Mouse (Mus musculus) ES-E14 (cell line): ENCODE results near the gene Espl1.

ENCODE experiments used
- MAFK ChIP-seq: IDR thresholded peaks from 2 replicates; pipeline ENCODE4 v1.6.1; 2014; ENCODE audit warnings: mild to moderate bottlenecking, low read depth, low read length, inconsistent platforms; ENCODE audit not compliant: insufficient read depth
- ZC3H11A ChIP-seq: IDR thresholded peaks from 2 replicates; pipeline ENCODE4 v1.6.1; 2012; ENCODE audit warnings: low read depth, mild to moderate bottlenecking, inconsistent platforms, low read length, borderline replicate concordance

DNA sequence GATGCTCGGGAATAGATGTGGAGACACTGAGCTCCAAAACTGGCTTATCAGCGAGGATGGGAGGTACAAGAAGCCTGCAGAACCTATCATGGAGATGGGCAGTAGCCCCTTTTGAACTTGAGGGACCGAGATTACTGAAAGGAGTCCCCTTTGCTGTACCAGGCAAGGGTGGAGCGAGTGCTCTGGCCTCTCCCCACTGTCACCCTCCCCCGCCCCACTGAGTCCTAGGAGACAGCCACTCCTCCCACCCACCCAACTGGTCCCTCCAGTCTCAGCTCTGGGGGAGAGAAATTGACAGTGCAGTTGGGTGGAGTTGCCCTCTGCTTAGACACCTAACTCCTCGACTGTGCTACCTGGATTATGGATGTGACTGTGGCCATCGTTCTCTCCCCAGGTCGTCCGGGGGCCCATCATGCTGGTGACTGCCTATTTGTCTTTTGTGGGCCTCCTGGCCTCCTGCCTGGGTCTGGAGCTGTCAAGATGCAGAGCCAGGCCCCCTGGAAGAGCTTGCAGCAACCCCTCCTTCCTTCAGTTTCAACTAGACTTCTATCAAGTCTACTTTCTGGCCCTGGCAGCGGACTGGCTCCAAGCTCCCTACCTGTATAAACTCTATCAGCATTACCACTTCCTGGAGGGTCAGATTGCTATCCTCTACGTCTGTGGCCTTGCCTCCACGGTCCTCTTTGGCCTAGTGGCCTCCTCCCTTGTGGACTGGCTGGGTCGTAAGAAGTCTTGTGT, 16.1 kb upstream of the Espl1 start:
- TF ChIP-seq MAFK (no peak), ZC3H11A (no peak)
